Mouse (Mus musculus): ENCODE measurements at regions not wholly inside any gene's neighbourhood (a gene's known extent, or its start where the extent isn't known, plus 50 kb on each side); places are given as distances from the start of the nearest gene placed in this dataset.

- no peak overlapping the region for H3K4me3 ChIP-seq (ENCODE audit: low read depth, low read length)
- no peaks in the 10 kb centered on the region for H3K9me3 ChIP-seq (ENCODE audit: control insufficient read depth, low read length)
- no peaks in the 10 kb centered on the region for H3K4me1 ChIP-seq (ENCODE audit: control insufficient read depth, insufficient read depth, low read length)
- no peaks in the 10 kb centered on the region for H3K27me3 ChIP-seq (ENCODE audit: control insufficient read depth, insufficient read depth, low read length)
- H3K27ac ChIP-seq (ENCODE audit: low read depth, low read length), result no peak overlapping the region
- no peaks in the 10 kb centered on the region for H3K36me3 ChIP-seq (ENCODE audit: control insufficient read depth, insufficient read depth, low read length)
- no peak overlapping the region for H3K9ac ChIP-seq (replicated peaks; ENCODE audit: low read depth, low read length)
- ATAC-seq (ENCODE audit: low read depth), result no peak
- no peak overlapping the region for H3K4me2 ChIP-seq (ENCODE audit: low read depth, low read length)
Observed at GRCm38 (mm10) chr7:95082248-95082647, 1088.8 kb upstream of the Tenm4 start.

GRCm38 (mm10) chr7:95084328-95084727 is 1086.7 kb upstream of the Tenm4 start:
- 20% methylated on average over 2 of the region's 2 CpGs for WGBS
- no peak overlapping the region for H3K4me3 ChIP-seq (ENCODE audit: low read depth, low read length)
- no peak overlapping the region for H3K27ac ChIP-seq (ENCODE audit: low read depth, low read length)
- ATAC-seq (ENCODE audit: low read depth), result peak; percentile 82; the same call in 1 of the 2 replicates
- H3K9ac ChIP-seq (replicated peaks; ENCODE audit: low read depth, low read length), result no peak overlapping the region
- no peaks in the 10 kb centered on the region for H3K36me3 ChIP-seq (ENCODE audit: control insufficient read depth, insufficient read depth, low read length)
- H3K4me1 ChIP-seq (ENCODE audit: control insufficient read depth, insufficient read depth, low read length), result no peaks in the 10 kb centered on the region
- no peak overlapping the region for H3K4me2 ChIP-seq (ENCODE audit: low read depth, low read length)
- H3K27me3 ChIP-seq (ENCODE audit: control insufficient read depth, insufficient read depth, low read length), result no peaks in the 10 kb centered on the region
- H3K9me3 ChIP-seq (ENCODE audit: control insufficient read depth, low read length), result no peaks in the 10 kb centered on the region

GRCm38 (mm10) chr7:95091360-95091759 is 1079.7 kb upstream of the Tenm4 start:
- no peak overlapping the region for H3K4me3 ChIP-seq (ENCODE audit: low read depth, low read length)
- no peaks in the 10 kb centered on the region for H3K36me3 ChIP-seq (ENCODE audit: control insufficient read depth, insufficient read depth, low read length)
- H3K4me2 ChIP-seq (ENCODE audit: low read depth, low read length), result no peak overlapping the region
- no peak overlapping the region for H3K9ac ChIP-seq (replicated peaks; ENCODE audit: low read depth, low read length)
- no peaks in the 10 kb centered on the region for H3K4me1 ChIP-seq (ENCODE audit: control insufficient read depth, insufficient read depth, low read length)
- no peaks in the 10 kb centered on the region for H3K9me3 ChIP-seq (ENCODE audit: control insufficient read depth, low read length)
- no peaks in the 10 kb centered on the region for H3K27me3 ChIP-seq (ENCODE audit: control insufficient read depth, insufficient read depth, low read length)
- no peak for ATAC-seq (ENCODE audit: low read depth)
- H3K27ac ChIP-seq (ENCODE audit: low read depth, low read length), result no peak overlapping the region

- Histone ChIP-seq H3K36me3 (ENCODE audit: control insufficient read depth, insufficient read depth, low read length) (no peaks in the 10 kb centered on the region), H3K4me1 (ENCODE audit: control insufficient read depth, insufficient read depth, low read length) (no peaks in the 10 kb centered on the region), H3K9ac (replicated peaks; ENCODE audit: low read depth, low read length) (no peak overlapping the region), H3K27ac (ENCODE audit: low read depth, low read length) (no peak overlapping the region), H3K9me3 (ENCODE audit: control insufficient read depth, low read length) (no peaks in the 10 kb centered on the region), H3K4me2 (ENCODE audit: low read depth, low read length) (no peak overlapping the region), H3K4me3 (ENCODE audit: low read depth, low read length) (no peak overlapping the region), H3K27me3 (ENCODE audit: control insufficient read depth, insufficient read depth, low read length) (no peaks in the 10 kb centered on the region)
- ATAC-seq (ENCODE audit: low read depth), result peak; percentile 69; the same call in 1 of the 2 replicates
- 38% methylated on average over 4 of the region's 4 CpGs for WGBS
Observed at GRCm38 (mm10) chr7:95129020-95129419, 1042.0 kb upstream of the Tenm4 start.

GRCm38 (mm10) chr7:95133038-95133437 is 1038.0 kb upstream of the Tenm4 start:
- Histone ChIP-seq H3K4me1 (ENCODE audit: control insufficient read depth, insufficient read depth, low read length) (no peaks in the 10 kb centered on the region), H3K27ac (ENCODE audit: low read depth, low read length) (no peak overlapping the region), H3K36me3 (ENCODE audit: control insufficient read depth, insufficient read depth, low read length) (no peaks in the 10 kb centered on the region), H3K4me3 (ENCODE audit: low read depth, low read length) (no peak overlapping the region), H3K9me3 (ENCODE audit: control insufficient read depth, low read length) (no peaks in the 10 kb centered on the region), H3K4me2 (ENCODE audit: low read depth, low read length) (no peak overlapping the region), H3K27me3 (ENCODE audit: control insufficient read depth, insufficient read depth, low read length) (no peaks in the 10 kb centered on the region), H3K9ac (replicated peaks; ENCODE audit: low read depth, low read length) (no peak overlapping the region)
- 40% methylated on average over 1 of the region's 1 CpGs for WGBS
- peak; percentile 66; the same call in 1 of the 2 replicates for ATAC-seq (ENCODE audit: low read depth)

- H3K9me3 ChIP-seq (ENCODE audit: control insufficient read depth, low read length), result no peaks in the 10 kb centered on the region
- ATAC-seq (ENCODE audit: low read depth), result 0 out of 2 replicates have a peak, but pooled peaks have one; percentile 23
- WGBS, result 18% methylated on average over 5 of the region's 5 CpGs
- H3K4me3 ChIP-seq (ENCODE audit: low read depth, low read length), result no peak overlapping the region
- H3K4me2 ChIP-seq (ENCODE audit: low read depth, low read length), result no peak overlapping the region
- no peaks in the 10 kb centered on the region for H3K36me3 ChIP-seq (ENCODE audit: control insufficient read depth, insufficient read depth, low read length)
- no peaks in the 10 kb centered on the region for H3K27me3 ChIP-seq (ENCODE audit: control insufficient read depth, insufficient read depth, low read length)
- H3K9ac ChIP-seq (replicated peaks; ENCODE audit: low read depth, low read length), result no peak overlapping the region
- H3K4me1 ChIP-seq (ENCODE audit: control insufficient read depth, insufficient read depth, low read length), result no peaks in the 10 kb centered on the region
- no peak overlapping the region for H3K27ac ChIP-seq (ENCODE audit: low read depth, low read length)
Observed at GRCm38 (mm10) chr7:95134062-95134625, 1036.9 kb upstream of the Tenm4 start.

- H3K9ac ChIP-seq (replicated peaks; ENCODE audit: low read depth, low read length), result no peak overlapping the region
- no peak overlapping the region for H3K27ac ChIP-seq (ENCODE audit: low read depth, low read length)
- no peak for ATAC-seq (ENCODE audit: low read depth)
- H3K4me2 ChIP-seq (ENCODE audit: low read depth, low read length), result no peak overlapping the region
- no peaks in the 10 kb centered on the region for H3K36me3 ChIP-seq (ENCODE audit: control insufficient read depth, insufficient read depth, low read length)
- WGBS, result 67% methylated on average over 1 of the region's 1 CpGs
- no peak overlapping the region for H3K4me3 ChIP-seq (ENCODE audit: low read depth, low read length)
- H3K27me3 ChIP-seq (ENCODE audit: control insufficient read depth, insufficient read depth, low read length), result no peaks in the 10 kb centered on the region
- H3K4me1 ChIP-seq (ENCODE audit: control insufficient read depth, insufficient read depth, low read length), result no peaks in the 10 kb centered on the region
- H3K9me3 ChIP-seq (ENCODE audit: control insufficient read depth, low read length), result no peaks in the 10 kb centered on the region
Observed at GRCm38 (mm10) chr7:95141778-95142177, 1029.3 kb upstream of the Tenm4 start.

- Histone ChIP-seq H3K9me3 (ENCODE audit: control insufficient read depth, low read length) (no peaks in the 10 kb centered on the region), H3K4me1 (ENCODE audit: control insufficient read depth, insufficient read depth, low read length) (no peaks in the 10 kb centered on the region), H3K27ac (ENCODE audit: low read depth, low read length) (no peak overlapping the region), H3K4me3 (ENCODE audit: low read depth, low read length) (no peak overlapping the region), H3K36me3 (ENCODE audit: control insufficient read depth, insufficient read depth, low read length) (no peaks in the 10 kb centered on the region), H3K27me3 (ENCODE audit: control insufficient read depth, insufficient read depth, low read length) (no peaks in the 10 kb centered on the region), H3K4me2 (ENCODE audit: low read depth, low read length) (no peak overlapping the region), H3K9ac (replicated peaks; ENCODE audit: low read depth, low read length) (no peak overlapping the region)
- no peak for ATAC-seq (ENCODE audit: low read depth)
- WGBS, result 47% methylated on average over 2 of the region's 2 CpGs
Observed at GRCm38 (mm10) chr7:95143037-95143436, 1028.0 kb upstream of the Tenm4 start.
